Mouse (Mus musculus) thymus, adult 2 months (tissue): ENCODE data around the gene Arl2bp. TPM values are rescaled to one million over a fixed set of nuclear protein-coding genes. Genes with fewer than 3 reads are reported as not detected.

Experiments used
- DNase-seq: peaks from one replicate; pipeline ENCODE4 v3.0.0; 2021
- H3K27ac ChIP-seq: fragments of 200-500 bp; 2 replicates; pipeline ENCODE4 v1.5.1; 2012; ENCODE audit warnings: low read length, control low read depth; ENCODE audit not compliant: control insufficient read depth, insufficient read depth
- H3K27me3 ChIP-seq: fragments of 200-500 bp; 2 replicates; pipeline ENCODE4 v1.6.1; 2012; ENCODE audit warnings: mild to moderate bottlenecking, low read length, moderate library complexity, mixed read lengths; ENCODE audit not compliant: control insufficient read depth, insufficient read depth
- H3K36me3 ChIP-seq: fragments of 200-500 bp; 2 replicates; pipeline ENCODE4 v1.6.1; 2012; ENCODE audit warnings: mild to moderate bottlenecking, low read length, moderate library complexity; ENCODE audit not compliant: control insufficient read depth, insufficient read depth
- H3K4me1 ChIP-seq: fragments of 200-500 bp; replicated peaks from 2 replicates; pipeline ENCODE4 v1.6.1; 2012; ENCODE audit warnings: low read length; ENCODE audit not compliant: control insufficient read depth, insufficient read depth
- H3K4me3 ChIP-seq: fragments of 200-500 bp; 2 replicates; pipeline ENCODE4 v1.5.1; 2012; ENCODE audit warnings: mild to moderate bottlenecking, low read length, control low read depth, moderate library complexity; ENCODE audit not compliant: control insufficient read depth, insufficient read depth
- CTCF ChIP-seq: fragments of 200-500 bp; IDR thresholded peaks from 2 replicates; pipeline ENCODE4 v1.5.1; 2012; ENCODE audit warnings: mild to moderate bottlenecking, control low read depth, low read length, moderate library complexity, borderline replicate concordance; ENCODE audit not compliant: control insufficient read depth, poor library complexity, insufficient read depth; ENCODE audit errors: extremely low read depth
- POLR2A ChIP-seq: fragments of 200-500 bp; IDR thresholded peaks from 2 replicates; pipeline ENCODE4 v1.6.1; 2012; ENCODE audit warnings: mild to moderate bottlenecking, low read length, control low read depth, moderate library complexity; ENCODE audit not compliant: control insufficient read depth, poor library complexity, insufficient read depth; ENCODE audit errors: extremely low read depth
- WGBS: fragments of 180-500 bp; shearing (Covaris S2); methylation state at CpG from one replicate; pipeline ENCODE4 v1.1.7; 2018; 5-methylcytosine and 5-hydroxymethylcytosine counted together
- polyA plus RNA-seq: library from polyadenylated mRNA; depleted of rRNA; stranded (reverse); fragments of >200 nt; gene quantifications from 2 replicates; pipeline ENCODE4 v1.2.3, GENCODE M21; 2012

Arl2bp gene
- polyA plus RNA-seq, 1 experiment: 76.7 TPM

- DNase-seq: no peak
- TF ChIP-seq CTCF: no peak
- H3K4me3 ChIP-seq: no peak overlapping the region
- no peaks in the 10 kb centered on the region for H3K36me3 ChIP-seq
- peaks cover 8% of the 10 kb centered on the region; the same call in 1 of the 2 replicates for H3K27me3 ChIP-seq
- no peak overlapping the region for H3K27ac ChIP-seq
- 87% methylated on average over 6 of the region's 6 CpGs for WGBS
- peaks cover 14% of the 10 kb centered on the region for H3K4me1 ChIP-seq
Observed at GRCm38 (mm10) chr8:94697956-94698355, 31.6 kb downstream of the Arl2bp start.

GRCm38 (mm10) chr8:94699366-94699765 lies 33.0 kb downstream of the Arl2bp start:
- 91% methylated on average over 16 of the region's 16 CpGs for WGBS
- H3K36me3 ChIP-seq: no peaks in the 10 kb centered on the region
- no peak for DNase-seq

GRCm38 (mm10) chr8:94700421-94700935 lies 34.1 kb downstream of the Arl2bp start:
- DNase-seq: no peak
- peaks cover 15% of the 10 kb centered on the region for H3K4me1 ChIP-seq
- no peaks in the 10 kb centered on the region for H3K36me3 ChIP-seq
- no peaks in the 10 kb centered on the region; the same call in 1 of the 2 replicates for H3K27me3 ChIP-seq
- no peak for TF ChIP-seq POLR2A
- TF ChIP-seq CTCF: no peak
- no peak overlapping the region for H3K4me3 ChIP-seq
- H3K27ac ChIP-seq: no peak overlapping the region
- WGBS: 51% methylated on average over 4 of the region's 4 CpGs

More at GRCm38 (mm10) chr8:94699366-94699765, 33.0 kb downstream of the Arl2bp start:
- TF ChIP-seq CTCF (no peak), POLR2A (no peak)
- peaks cover 4% of the 10 kb centered on the region; the same call in 1 of the 2 replicates for H3K27me3 ChIP-seq
- no peak overlapping the region for H3K4me3 ChIP-seq
- H3K4me1 ChIP-seq: peaks cover 16% of the 10 kb centered on the region
- H3K27ac ChIP-seq: no peak overlapping the region

GRCm38 (mm10) chr8:94702156-94702555 lies 35.8 kb downstream of the Arl2bp start:
- Histone ChIP-seq H3K27me3 (no peaks in the 10 kb centered on the region), H3K4me3 (no peak overlapping the region), H3K36me3 (no peaks in the 10 kb centered on the region), H3K27ac (no peak overlapping the region), H3K4me1 (peaks cover 9% of the 10 kb centered on the region)
- TF ChIP-seq CTCF: no peak
- no peak for TF ChIP-seq POLR2A
- DNase-seq: no peak
- 73% methylated on average over 3 of the region's 3 CpGs for WGBS

- Histone ChIP-seq H3K4me1 (peaks cover 9% of the 10 kb centered on the region), H3K4me3 (peak overlapping the region; percentile 46), H3K27me3 (no peaks in the 10 kb centered on the region), H3K27ac (peak overlapping the region; percentile 49; the same call in 1 of the 2 replicates), H3K36me3 (no peaks in the 10 kb centered on the region)
- peak; percentile 78 for DNase-seq
- WGBS: under 1% methylated on average over 35 of the region's 35 CpGs
- TF ChIP-seq CTCF (peak; percentile 70; the same call in 1 of the 2 replicates), POLR2A (no peak)
Observed at GRCm38 (mm10) chr8:94702844-94703813, 36.7 kb downstream of the Arl2bp start.

- Histone ChIP-seq H3K27me3 (no peaks in the 10 kb centered on the region), H3K4me1 (peaks cover 9% of the 10 kb centered on the region), H3K36me3 (no peaks in the 10 kb centered on the region), H3K27ac (no peak overlapping the region), H3K4me3 (peak overlapping the region; percentile 75)
- TF ChIP-seq POLR2A (no peak), CTCF (peak; percentile 62; the same call in 1 of the 2 replicates)
- WGBS: under 1% methylated on average over 35 of the region's 35 CpGs
- peak; percentile 97 for DNase-seq
Observed at GRCm38 (mm10) chr8:94703972-94704668, 37.7 kb downstream of the Arl2bp start.
